Mouse (Mus musculus): ENCODE results near the gene Gm21981. TPM values are rescaled to one million over a fixed set of nuclear protein-coding genes. Genes with fewer than 3 reads are reported as not detected.

Gm21981 gene
- polyA plus RNA-seq (2014; fragmentation: Illumina TruSeq; extraction: RNeasy Lipid Tissue Mini Kit (QIAGEN cat#74804)): not detected

GRCm38 (mm10) chr17:47694442-47694502, at the start of gene Gm21981:
Gene Gm21981 (minus strand): TSS chr17:47694455.

GRCm38 (mm10) chr17:47736856-47737255, 42.6 kb upstream of the Gm21981 start, which contains the start of gene Tfeb:
Gene Tfeb (plus strand): TSS chr17:47737030.

GRCm38 (mm10) chr17:47726566-47726965, 32.3 kb upstream of the Gm21981 start, which contains the start of gene Pgc:
Gene Pgc (plus strand): TSS chr17:47726842.

GRCm38 (mm10) chr17:47694503-47695336, 465 bp upstream of the Gm21981 start, which contains the start of gene Prickle4:
Gene Prickle4 (minus strand): TSS chr17:47694736.

GRCm38 (mm10) chr17:47688608-47689575, 5.4 kb downstream of the Gm21981 start, which contains the start of gene Frs3:
Gene Frs3 (plus strand): TSS chr17:47689030.

GRCm38 (mm10) chr17:47688344-47688607, 6.0 kb downstream of the Gm21981 start, which contains the start of gene Tomm6:
Gene Tomm6 (minus strand): TSS chr17:47688386.

Other genes with a start within 250 kb of the Gm21981 start
- 5.6 TPM for gene Taf8, start 192.2 kb downstream of the Gm21981 start, polyA plus RNA-seq (2014; fragmentation: Illumina TruSeq; extraction: RNeasy Lipid Tissue Mini Kit (QIAGEN cat#74804))
- 3.6 TPM for gene Ccnd3, start 189.4 kb downstream of the Gm21981 start, polyA plus RNA-seq (2014; fragmentation: Illumina TruSeq; extraction: RNeasy Lipid Tissue Mini Kit (QIAGEN cat#74804))
- 1.9 TPM for gene Bysl, start 83.0 kb downstream of the Gm21981 start, polyA plus RNA-seq (2014; fragmentation: Illumina TruSeq; extraction: RNeasy Lipid Tissue Mini Kit (QIAGEN cat#74804))
- gene Med20, start 82.9 kb downstream of the Gm21981 start, polyA plus RNA-seq (2014; fragmentation: Illumina TruSeq; extraction: RNeasy Lipid Tissue Mini Kit (QIAGEN cat#74804)): 11.3 TPM
- gene Gm20517, start 82.9 kb downstream of the Gm21981 start, polyA plus RNA-seq (2014; fragmentation: Illumina TruSeq; extraction: RNeasy Lipid Tissue Mini Kit (QIAGEN cat#74804)): 0.66 TPM
- gene Usp49, start 63.8 kb downstream of the Gm21981 start, polyA plus RNA-seq (2014; fragmentation: Illumina TruSeq; extraction: RNeasy Lipid Tissue Mini Kit (QIAGEN cat#74804)): 7.5 TPM
- 13.8 TPM for gene Tomm6, start 6.1 kb downstream of the Gm21981 start, polyA plus RNA-seq (2014; fragmentation: Illumina TruSeq; extraction: RNeasy Lipid Tissue Mini Kit (QIAGEN cat#74804))
- 0.54 TPM for gene Frs3, start 5.4 kb downstream of the Gm21981 start, polyA plus RNA-seq (2014; fragmentation: Illumina TruSeq; extraction: RNeasy Lipid Tissue Mini Kit (QIAGEN cat#74804))
- gene Prickle4, start 281 bp upstream of the Gm21981 start, polyA plus RNA-seq (2014; fragmentation: Illumina TruSeq; extraction: RNeasy Lipid Tissue Mini Kit (QIAGEN cat#74804)): not detected
- gene Pgc, start 32.4 kb upstream of the Gm21981 start, polyA plus RNA-seq (2014; fragmentation: Illumina TruSeq; extraction: RNeasy Lipid Tissue Mini Kit (QIAGEN cat#74804)): not detected
- not detected for gene Tfeb, start 42.6 kb upstream of the Gm21981 start, polyA plus RNA-seq (2014; fragmentation: Illumina TruSeq; extraction: RNeasy Lipid Tissue Mini Kit (QIAGEN cat#74804))
- gene Mdfi, start 140.2 kb upstream of the Gm21981 start, polyA plus RNA-seq (2014; fragmentation: Illumina TruSeq; extraction: RNeasy Lipid Tissue Mini Kit (QIAGEN cat#74804)): not detected
- 0.20 TPM for gene Foxp4, start 230.2 kb upstream of the Gm21981 start, polyA plus RNA-seq (2014; fragmentation: Illumina TruSeq; extraction: RNeasy Lipid Tissue Mini Kit (QIAGEN cat#74804))

Data from ovary, adult 10 weeks (tissue).